Mouse (Mus musculus) embryo, embryonic 11.5 days (tissue): Measurements from ENCODE around the gene Acmsd.

Experiments used
- DNase-seq: peaks from one replicate; pipeline ENCODE4 v3.0.0-alpha.2; 2012; ENCODE audit warnings: low read depth, low spot score

Gene Acmsd

DNA sequence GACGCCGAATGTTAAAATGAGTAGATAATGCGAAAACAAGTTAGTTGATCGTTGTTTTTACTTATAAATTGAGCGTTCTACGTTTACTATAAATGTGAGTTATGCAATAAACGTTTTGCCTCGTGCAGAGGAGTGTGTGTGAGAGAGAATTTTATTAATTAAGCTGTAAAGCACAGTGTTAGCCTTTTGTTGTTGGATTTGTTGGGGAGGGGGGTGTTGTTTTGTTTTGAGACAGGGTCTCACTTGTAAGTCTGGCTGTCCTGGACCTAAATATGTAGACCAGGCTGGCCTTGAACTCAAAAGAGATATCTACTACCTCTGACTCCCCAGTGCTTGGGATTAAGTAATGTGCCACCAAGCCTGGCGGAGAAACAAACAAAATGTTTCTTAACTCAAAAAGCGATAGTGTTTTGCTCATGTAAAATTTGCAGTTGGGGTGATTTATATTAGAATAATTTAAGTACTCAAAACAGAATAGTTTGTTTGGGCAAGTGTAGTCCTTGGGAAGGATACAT is 46.0 kb downstream of the Acmsd start:
- no peak for DNase-seq

DNA sequence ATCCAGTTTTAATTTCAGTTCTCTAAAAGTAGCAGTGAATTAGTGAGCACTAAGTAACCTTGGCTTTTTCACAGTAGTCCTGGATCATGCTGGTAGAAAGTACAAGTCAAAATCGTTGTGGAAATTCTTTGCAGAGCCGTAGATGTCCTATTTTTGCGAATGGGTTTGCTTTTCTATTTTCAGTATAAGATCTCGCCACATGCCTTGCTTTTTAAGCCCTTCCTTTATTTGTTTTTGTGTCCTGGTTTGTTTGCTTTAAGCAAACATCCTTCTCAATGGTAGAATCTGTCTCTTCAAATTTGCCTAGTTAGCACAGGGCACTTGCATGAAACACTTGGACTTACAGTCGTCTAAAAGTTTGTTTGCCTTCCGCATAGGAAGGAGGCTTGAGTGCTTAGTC is 47.0 kb downstream of the Acmsd start:
- DNase-seq: no peak

DNA sequence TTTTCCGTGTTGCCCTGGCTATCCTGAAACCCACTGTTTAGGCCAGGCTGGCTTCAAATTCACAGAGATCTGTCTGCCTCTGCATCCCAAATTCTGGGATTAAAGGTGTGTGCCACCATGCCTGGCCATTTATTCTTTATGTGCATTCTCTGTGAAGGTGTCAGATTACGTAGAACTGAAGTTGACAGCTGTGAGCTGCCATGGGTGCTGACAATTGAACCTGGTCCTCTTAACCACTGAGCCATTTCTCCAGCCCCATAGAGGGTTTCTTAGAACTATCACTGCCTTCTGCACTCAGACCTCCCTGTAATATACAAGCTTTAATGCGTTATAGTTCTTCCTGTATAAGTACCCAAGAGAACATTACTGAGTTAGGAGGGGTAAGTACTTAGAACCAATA is 49.4 kb downstream of the Acmsd start:
- no peak for DNase-seq

DNA sequence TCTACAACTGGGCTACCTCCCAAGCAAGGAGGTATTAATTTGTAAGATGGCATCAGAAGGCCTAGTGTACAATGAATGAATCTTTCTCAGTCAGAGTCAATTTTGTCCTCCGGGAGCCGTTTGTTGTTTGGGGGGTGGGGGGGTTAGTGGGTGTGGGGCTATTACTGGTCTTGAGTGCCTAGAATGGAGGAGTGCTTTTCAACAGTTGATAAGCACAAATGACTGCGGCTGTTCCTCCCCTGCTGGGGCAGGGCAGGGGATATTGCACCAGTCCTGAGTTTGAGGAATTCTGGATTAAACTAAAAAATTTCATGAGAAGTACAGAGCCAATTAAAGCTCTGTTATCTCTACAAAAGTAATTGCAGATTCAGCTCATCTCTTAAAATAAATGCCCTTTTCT is 50.9 kb downstream of the Acmsd start:
- DNase-seq: no peak

DNA sequence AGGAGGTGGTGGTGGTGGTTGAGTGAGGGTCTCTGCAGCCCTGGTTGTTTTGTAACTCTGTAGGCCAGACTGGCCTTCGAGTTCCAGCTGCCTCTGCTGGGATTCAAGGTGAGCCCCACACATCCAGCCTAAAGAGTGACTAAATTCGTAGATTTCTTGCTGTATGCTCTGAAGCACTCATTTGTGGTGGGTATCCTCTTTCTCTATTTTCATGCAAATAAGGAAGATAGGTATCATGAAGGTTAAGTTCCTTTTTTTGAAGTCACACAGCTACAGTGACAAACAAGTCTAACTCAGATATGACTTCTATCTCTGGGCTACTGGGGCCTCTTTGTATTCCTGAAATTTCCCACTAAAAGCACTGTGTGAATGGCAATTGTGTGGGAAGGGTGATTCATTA is 51.6 kb downstream of the Acmsd start:
- DNase-seq: no peak

DNA sequence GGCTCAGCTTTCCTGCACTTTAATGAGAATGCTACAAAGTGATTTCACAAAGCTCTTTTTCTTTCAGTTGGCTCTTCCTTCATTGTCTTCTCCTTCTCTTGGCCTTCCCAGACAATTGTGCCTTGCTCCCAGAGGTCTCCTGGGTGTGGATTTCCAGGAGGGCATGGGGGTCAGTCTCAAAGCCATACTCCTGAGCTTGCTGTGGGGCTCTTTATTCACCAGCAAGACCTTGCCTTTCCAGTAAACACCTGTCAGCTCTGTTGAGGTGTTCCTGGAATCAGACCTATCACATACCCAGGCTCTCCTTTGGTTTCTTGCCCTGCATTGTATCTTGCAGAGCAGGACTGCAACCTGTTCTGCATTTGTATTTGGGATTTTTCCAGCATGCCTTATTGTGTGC is 54.6 kb downstream of the Acmsd start:
- DNase-seq: no peak

DNA sequence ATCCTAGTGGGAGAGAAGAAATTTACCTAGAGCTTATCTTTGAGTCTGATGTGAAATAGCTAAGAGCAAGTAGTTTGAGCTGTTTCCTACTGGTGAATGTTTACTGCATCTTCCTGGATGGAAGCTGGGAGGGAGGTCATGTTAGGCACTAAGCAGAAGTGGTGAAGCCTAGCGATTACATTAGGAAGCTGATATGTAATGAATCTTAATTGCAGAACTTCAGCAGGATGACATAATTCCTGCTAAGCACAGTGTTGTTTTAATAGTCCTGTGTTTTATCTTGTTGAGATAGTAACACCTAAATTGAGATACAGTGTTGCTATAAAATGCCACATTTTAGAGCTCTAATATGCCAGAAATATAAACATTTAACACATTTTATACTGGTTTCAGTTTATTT is 56.7 kb downstream of the Acmsd start:
- no peak for DNase-seq

DNA sequence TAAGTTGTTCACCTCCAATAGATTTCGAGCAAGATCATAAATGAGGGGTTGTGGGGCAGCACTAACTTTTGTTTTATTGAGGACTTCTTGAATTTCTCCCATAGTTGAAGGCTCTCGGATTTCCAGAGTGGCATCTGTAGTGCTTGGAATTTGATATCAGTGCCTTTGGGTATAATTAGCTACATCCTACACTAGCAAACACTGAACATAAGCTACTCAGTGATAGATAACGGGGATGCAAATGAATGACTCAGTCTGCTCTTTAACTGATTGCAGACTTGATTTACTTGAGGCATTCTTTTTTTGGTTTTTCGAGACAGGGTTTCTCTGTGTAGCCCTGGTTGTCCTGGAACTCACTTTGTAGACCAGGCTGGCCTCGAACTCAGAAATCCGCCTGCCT is 59.7 kb downstream of the Acmsd start:
- no peak for DNase-seq

DNA sequence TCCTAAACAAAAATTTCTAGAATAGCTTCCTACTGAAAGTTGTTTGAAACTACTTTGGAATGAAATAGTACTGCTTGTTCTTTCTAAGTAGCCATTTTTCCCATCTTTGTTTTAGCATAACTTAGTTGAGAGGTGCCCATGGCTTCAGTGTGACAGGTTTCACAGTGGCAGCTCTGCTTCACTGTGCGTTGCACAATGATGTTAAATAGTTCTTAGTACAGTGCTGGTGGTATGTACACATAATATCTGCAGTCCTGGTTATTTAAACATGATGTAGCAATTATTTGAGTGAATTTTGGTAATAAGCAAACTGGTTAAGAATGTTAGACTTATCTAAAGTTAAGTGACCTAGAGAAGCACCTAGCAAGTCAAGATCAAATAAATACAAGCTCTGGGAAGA is 64.2 kb downstream of the Acmsd start:
- no peak for DNase-seq

DNA sequence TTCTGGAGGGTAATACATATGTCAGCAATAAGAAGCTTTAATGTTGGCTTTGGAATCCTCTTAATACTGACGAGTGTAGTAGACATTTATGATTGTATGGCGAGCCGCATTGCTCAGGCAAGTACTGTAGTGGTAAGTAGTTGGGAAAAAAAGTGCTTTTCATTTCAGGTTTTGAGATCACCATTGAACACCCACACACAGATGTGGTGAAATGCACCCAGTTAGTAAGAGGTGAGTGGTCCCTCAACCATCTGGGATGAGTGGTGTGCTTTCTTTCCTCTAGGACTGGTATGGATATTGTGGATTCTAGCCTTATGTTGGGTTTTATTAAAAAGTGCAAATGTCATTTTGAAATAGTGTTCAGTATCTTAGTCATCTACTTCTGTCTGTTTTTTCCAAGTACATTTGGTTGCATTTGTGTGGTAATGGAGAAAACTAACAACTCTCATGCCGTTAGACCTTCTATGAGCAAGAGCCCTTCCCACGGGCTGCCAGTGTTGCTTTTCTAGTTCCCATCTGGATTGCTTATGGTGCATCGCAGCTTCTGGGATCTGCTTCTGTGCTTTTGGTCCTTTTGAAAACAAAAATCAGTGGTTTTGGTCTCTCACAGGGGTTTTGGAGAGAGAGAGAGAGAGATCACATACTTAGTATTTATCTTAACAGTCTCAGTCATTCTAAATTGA is 66.0 kb downstream of the Acmsd start:
- no peak for DNase-seq

DNA sequence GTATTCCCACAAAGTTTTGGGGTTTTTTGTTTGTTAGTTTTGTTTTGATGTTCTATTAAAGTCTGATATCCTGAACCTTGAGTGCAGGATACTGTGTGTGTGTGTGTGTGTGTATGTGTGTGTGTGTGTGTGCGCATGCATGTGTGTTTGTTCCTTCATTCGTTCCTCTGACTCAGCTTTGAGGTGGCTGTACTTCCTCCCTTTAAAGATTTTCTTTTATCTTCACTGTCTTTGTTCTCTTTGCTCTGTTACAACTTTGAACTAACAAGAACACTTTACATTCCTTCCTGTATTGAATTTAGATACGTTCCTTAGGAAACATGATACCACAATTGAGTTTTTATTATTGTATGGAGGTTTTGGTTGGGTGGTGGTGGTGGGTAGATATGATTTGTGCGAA is 67.1 kb downstream of the Acmsd start:
- no peak for DNase-seq

DNA sequence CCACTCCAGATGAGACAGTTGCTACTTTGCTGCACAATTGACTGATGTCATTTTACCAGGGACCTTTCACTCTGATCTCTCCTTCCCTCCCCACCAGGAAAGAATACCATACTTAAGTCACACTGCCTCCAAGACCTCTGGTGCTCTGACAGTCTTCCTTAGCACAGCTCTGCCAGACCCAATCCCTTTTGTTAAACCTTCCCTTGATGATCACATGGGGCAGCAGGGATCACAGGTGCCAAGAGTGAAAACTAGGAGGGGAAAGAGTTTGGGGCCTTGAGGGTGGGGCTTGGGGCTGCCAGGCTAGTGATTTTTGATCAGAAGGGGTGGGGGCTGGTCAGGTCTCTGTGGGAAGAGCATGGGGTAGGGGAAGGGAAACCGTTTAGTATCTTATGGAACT is 67.5 kb downstream of the Acmsd start:
- DNase-seq: no peak

DNA sequence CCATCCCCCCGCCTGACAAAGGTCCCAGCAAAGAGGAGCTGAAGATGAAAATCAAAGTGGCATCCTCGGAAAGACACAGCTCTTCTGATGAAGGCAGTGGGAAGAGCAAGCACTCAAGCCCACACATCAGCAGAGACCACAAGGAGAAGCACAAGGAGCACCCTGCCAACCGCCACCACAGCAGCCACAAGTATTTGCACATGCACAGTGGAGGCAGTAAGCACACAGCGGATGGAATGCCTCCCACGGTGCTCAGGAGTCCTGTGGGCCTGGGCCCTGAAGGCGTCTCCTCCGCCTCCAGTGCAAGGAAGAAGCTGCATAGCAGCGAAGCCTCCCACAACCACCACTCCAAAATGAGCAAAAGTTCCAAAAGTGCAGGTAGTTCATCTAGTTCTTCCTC is 73.7 kb downstream of the Acmsd start:
- no peak for DNase-seq

DNA sequence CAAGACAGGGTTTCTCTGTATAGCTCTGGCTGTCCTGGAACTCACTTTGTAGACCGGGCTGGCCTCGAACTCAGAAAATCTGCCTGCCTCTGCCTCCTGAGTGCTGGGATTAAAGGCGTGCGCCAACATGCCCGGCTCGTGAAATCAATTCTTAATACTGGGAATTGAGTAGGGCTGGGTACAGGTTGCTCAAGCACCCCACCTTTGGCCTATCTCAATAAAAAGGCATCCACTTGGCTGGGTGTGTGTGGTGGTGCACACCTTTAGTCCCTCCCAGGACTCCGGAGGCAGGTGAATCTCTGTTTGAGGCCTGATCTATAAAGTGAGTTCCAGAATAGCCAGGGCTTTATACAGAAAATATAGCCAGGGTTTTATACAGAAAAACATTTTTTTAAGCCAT is 79.5 kb downstream of the Acmsd start:
- DNase-seq: no peak

DNA sequence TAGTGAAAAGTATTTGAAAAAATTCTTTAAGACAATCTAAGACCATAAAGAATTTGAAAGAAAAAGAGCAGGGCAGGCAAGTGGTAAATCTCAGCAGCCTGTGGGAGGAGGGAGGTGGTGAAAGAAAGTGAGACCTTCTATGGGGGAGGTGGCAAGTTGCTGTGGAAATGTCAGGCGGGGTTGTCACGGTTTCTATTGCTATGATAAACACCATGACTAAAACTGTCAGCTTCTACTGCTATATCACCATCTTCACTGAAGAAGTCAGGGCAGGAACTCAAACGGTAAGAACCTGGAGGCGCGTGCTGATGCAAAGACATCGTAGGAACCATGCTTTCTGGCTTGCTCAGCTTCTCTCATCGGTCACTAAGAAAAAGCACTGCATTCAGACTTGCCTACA is 83.7 kb downstream of the Acmsd start:
- DNase-seq: no peak

DNA sequence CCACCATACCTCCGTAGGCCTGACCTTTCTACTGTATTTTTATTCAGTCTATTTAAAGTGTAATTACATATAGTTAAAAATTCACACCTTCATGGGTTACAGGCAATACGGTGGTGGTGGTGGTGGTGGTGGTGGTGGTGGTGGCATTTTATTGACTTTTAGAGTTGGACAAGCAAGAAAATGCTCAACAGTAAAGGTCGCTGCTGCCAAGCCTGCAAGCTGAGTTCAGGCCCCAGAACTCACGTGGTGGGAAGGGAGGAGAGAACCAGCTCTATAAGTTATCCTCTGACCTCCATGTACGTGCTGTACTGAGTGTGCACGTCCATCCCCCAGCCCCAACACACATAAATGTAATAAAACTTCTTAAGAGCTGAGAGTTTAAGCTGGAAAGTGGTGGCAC is 87.2 kb downstream of the Acmsd start:
- no peak for DNase-seq
